Mouse (Mus musculus) left cerebral cortex, adult 9 months (tissue): ENCODE results near the gene Enox1.

Experiments
- DNase-seq, 2 experiments: peaks; one replicate each; pipeline ENCODE4 v3.0.0; 2022; ENCODE audit warnings: low spot score in 2 of 2

Enox1 gene

GRCm38 (mm10) chr14:77441541-77441940 is 285.0 kb downstream of the Enox1 start:
- DNase-seq, result no peak

- no peak for DNase-seq
Measured at GRCm38 (mm10) chr14:77448001-77448400, 291.4 kb downstream of the Enox1 start.

GRCm38 (mm10) chr14:77451916-77452315 is 295.4 kb downstream of the Enox1 start:
- DNase-seq, result no peak

GRCm38 (mm10) chr14:77456066-77456465 is 299.5 kb downstream of the Enox1 start:
- DNase-seq, result no peak

- no peak for DNase-seq
Measured at GRCm38 (mm10) chr14:77456876-77457275, 300.3 kb downstream of the Enox1 start.

GRCm38 (mm10) chr14:77458217-77458616 is 301.7 kb downstream of the Enox1 start:
- DNase-seq, result no peak

- no peak for DNase-seq
Measured at GRCm38 (mm10) chr14:77463919-77464318, 307.4 kb downstream of the Enox1 start.

- DNase-seq, result no peak
Measured at GRCm38 (mm10) chr14:77464782-77465181, 308.2 kb downstream of the Enox1 start.

GRCm38 (mm10) chr14:77470577-77470976 is 314.0 kb downstream of the Enox1 start:
- DNase-seq, result no peak

GRCm38 (mm10) chr14:77473501-77473900 is 316.9 kb downstream of the Enox1 start:
- no peak for DNase-seq

GRCm38 (mm10) chr14:77474026-77474425 is 317.5 kb downstream of the Enox1 start:
- DNase-seq, result no peak

GRCm38 (mm10) chr14:77475134-77475820 is 318.7 kb downstream of the Enox1 start:
- DNase-seq, result no peak

- DNase-seq, result no peak
Measured at GRCm38 (mm10) chr14:77477704-77478103, 321.1 kb downstream of the Enox1 start.

- DNase-seq, result no peak
Measured at GRCm38 (mm10) chr14:77478210-77478609, 321.6 kb downstream of the Enox1 start.

GRCm38 (mm10) chr14:77478692-77479091 is 322.1 kb downstream of the Enox1 start:
- no peak for DNase-seq

- DNase-seq, result no peak
Measured at GRCm38 (mm10) chr14:77483076-77483475, 326.5 kb downstream of the Enox1 start.

GRCm38 (mm10) chr14:77484951-77485447 is 328.4 kb downstream of the Enox1 start:
- peak in 1 of 2 experiments; percentile 58 for DNase-seq

GRCm38 (mm10) chr14:77490699-77491098 is 334.1 kb downstream of the Enox1 start:
- no peak for DNase-seq

GRCm38 (mm10) chr14:77491731-77492130 is 335.2 kb downstream of the Enox1 start:
- no peak for DNase-seq

GRCm38 (mm10) chr14:77499996-77500581 is 343.5 kb downstream of the Enox1 start:
- no peak for DNase-seq

- DNase-seq, result no peak
Measured at GRCm38 (mm10) chr14:77504458-77505135, 348.0 kb downstream of the Enox1 start.

GRCm38 (mm10) chr14:77506341-77506740 is 349.8 kb downstream of the Enox1 start:
- DNase-seq, result no peak

GRCm38 (mm10) chr14:77508036-77508435 is 351.5 kb downstream of the Enox1 start:
- DNase-seq, result no peak
